Mouse (Mus musculus) thymus, adult 2 months (tissue): ENCODE results near the gene BC025446.

Experiments
- CTCF ChIP-seq: fragments of 200-500 bp; IDR thresholded peaks from 2 replicates; pipeline ENCODE4 v1.5.1; 2012; ENCODE audit warnings: mild to moderate bottlenecking, control low read depth, low read length, moderate library complexity, borderline replicate concordance; ENCODE audit not compliant: control insufficient read depth, poor library complexity, insufficient read depth; ENCODE audit errors: extremely low read depth
- POLR2A ChIP-seq: fragments of 200-500 bp; IDR thresholded peaks from 2 replicates; pipeline ENCODE4 v1.6.1; 2012; ENCODE audit warnings: mild to moderate bottlenecking, low read length, control low read depth, moderate library complexity; ENCODE audit not compliant: control insufficient read depth, poor library complexity, insufficient read depth; ENCODE audit errors: extremely low read depth

DNA sequence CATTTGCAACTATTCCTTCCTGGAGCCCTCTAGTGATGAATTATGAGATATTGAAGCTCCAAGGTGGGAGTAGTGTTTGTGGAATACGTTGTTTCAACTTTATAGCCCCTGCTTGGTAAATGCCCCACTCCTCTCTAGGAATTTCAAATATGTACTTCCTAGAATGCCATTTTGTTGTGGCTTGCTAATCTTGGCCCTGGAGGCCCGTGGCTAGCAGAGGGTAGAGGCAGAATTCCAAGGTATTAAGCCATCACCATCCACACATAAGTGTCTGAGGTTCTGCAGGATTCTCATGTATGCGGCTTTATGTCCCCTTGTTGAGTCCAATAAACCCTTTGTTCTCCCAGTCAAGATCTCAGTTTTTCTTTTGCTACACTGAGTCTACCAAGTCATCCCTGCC lies 55.7 kb downstream of the BC025446 start:
- TF ChIP-seq POLR2A (no peak), CTCF (no peak)
